In the genomic region with DNA sequence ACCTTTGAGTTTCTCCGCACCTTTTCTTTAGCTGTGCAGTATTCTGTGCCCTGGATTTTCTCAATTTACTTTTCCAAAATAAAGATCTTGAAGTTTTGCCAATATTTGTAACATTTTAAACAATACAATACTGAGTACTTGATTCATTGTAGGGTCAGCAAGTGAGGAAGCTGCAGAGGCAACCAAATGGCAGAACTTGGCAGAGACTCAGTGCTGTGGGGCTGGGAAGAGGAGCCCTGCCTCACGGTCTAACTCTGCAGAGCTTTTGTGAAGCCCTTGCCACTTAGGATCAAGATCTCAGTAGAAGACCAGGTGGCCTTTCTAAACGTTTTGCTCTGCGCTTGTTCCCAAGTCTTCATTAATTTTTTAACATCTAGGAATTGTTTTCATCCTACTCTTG, we compare ENCODE assay signal across 19 mouse cellular contexts.
DNase-seq lines count a peak whose midpoint lies in the region; ATAC-seq and TF ChIP-seq lines count a peak whose summit lies in the region.
"Had no signal": no experiment of that assay in that cellular context is flagged by ENCODE, and none has a peak within 500 bp of the region (broad histone marks: within the 10 kb centered on the region; RNA-seq: fewer than 3 reads in every experiment).

No protein-coding gene starts in this region.

- no peak for TF ChIP-seq EP300 in lung, postnatal 0 days (IDR thresholded peaks at IDR 0.05)
- TF ChIP-seq EP300 in stomach, postnatal 0 days (optimal IDR thresholded peaks at IDR 0.05) = no peak

- H3K27me3 ChIP-seq in kidney, adult 2 months (replicated peaks; ENCODE audit: control insufficient read depth, insufficient read depth, low read length) = no peaks in the 10 kb centered on the region
- no peaks in the 10 kb centered on the region for H3K27me3 ChIP-seq in kidney, embryonic 15.5 days
- H3K27me3 ChIP-seq in lung, embryonic 15.5 days = no peaks in the 10 kb centered on the region
- H3K27me3 ChIP-seq in lung, postnatal 0 days (replicated peaks; ENCODE audit: insufficient read depth, low read length) = no peaks in the 10 kb centered on the region
- H3K27me3 ChIP-seq in stomach, postnatal 0 days (ENCODE audit: control insufficient read depth, insufficient read depth, low read length) = no peaks in the 10 kb centered on the region

- TF ChIP-seq POLR2A in kidney, adult 2 months (IDR thresholded peaks at IDR 0.05; ENCODE audit: low read depth, low read length) = no peak

- no peak overlapping the region for H3K4me3 ChIP-seq in kidney, adult 2 months (ENCODE audit: insufficient read depth, low read depth, low read length)
- H3K4me3 ChIP-seq in kidney, embryonic 15.5 days (replicated peaks) = no peak overlapping the region
- H3K4me3 ChIP-seq in lung, embryonic 15.5 days = no peak overlapping the region
- no peak overlapping the region for H3K4me3 ChIP-seq in lung, postnatal 0 days (ENCODE audit: low read depth, low read length)
- H3K4me3 ChIP-seq in stomach, postnatal 0 days (ENCODE audit: low read depth, low read length) = no peak overlapping the region
- H3K4me3 ChIP-seq: midbrain, embryonic 10.5 days had no signal

- 70% methylated on average over 4 of the region's 4 CpGs for WGBS in kidney, adult 2 months
- 74% methylated on average over 4 of the region's 4 CpGs for WGBS in kidney, embryonic 15.5 days
- 48% methylated on average over 4 of the region's 4 CpGs for WGBS in lung, embryonic 15.5 days
- 49% methylated on average over 4 of the region's 4 CpGs for WGBS in lung, postnatal 0 days
- WGBS in stomach, postnatal 0 days = 20% methylated on average over 4 of the region's 4 CpGs

- H3K9me3 ChIP-seq in kidney, embryonic 15.5 days (replicated peaks) = no peaks in the 10 kb centered on the region
- no peaks in the 10 kb centered on the region for H3K9me3 ChIP-seq in lung, embryonic 15.5 days
- no peaks in the 10 kb centered on the region for H3K9me3 ChIP-seq in lung, postnatal 0 days (ENCODE audit: low read length)
- H3K9me3 ChIP-seq in stomach, postnatal 0 days (ENCODE audit: control insufficient read depth, low read length) = no peaks in the 10 kb centered on the region
- H3K9me3 ChIP-seq: G1E; midbrain, embryonic 10.5 days had no signal

- peak; percentile 22 for DNase-seq in adrenal gland, adult 2 months
- DNase-seq in adrenal gland, postnatal 4 days (ENCODE audit: low spot score in 2 of 2) = no peak
- DNase-seq in kidney, adult 2 months = peak; percentile 67
- no peak for DNase-seq in lung, postnatal 0 days (ENCODE audit: low spot score)
- DNase-seq in stomach, postnatal 0 days (ENCODE audit: low spot score) = no peak
- no peak for DNase-seq in left cerebral cortex, postnatal 10 days (ENCODE audit: extremely low spot score in 1 of 2, low spot score in 2 of 2)
- DNase-seq: cerebellum, adult 18-20 months; cerebellum, postnatal 25 days; embryo, embryonic 11 days; gastrocnemius, postnatal 14 days; retina, postnatal 1 day; thymus, postnatal 25 days had no signal

- TF ChIP-seq CTCF in kidney, adult 2 months (conservative IDR thresholded peaks at IDR 0.05; ENCODE audit: insufficient read depth, insufficient read length, low read depth, low read length) = no peak
- no peak for TF ChIP-seq CTCF in lung, postnatal 0 days (IDR thresholded peaks at IDR 0.05)
- TF ChIP-seq CTCF in stomach, postnatal 0 days (IDR thresholded peaks at IDR 0.05; ENCODE audit: low read depth) = no peak

- H3K9ac ChIP-seq in kidney, embryonic 15.5 days = no peak overlapping the region
- no peak overlapping the region for H3K9ac ChIP-seq in lung, embryonic 15.5 days
- no peak overlapping the region for H3K9ac ChIP-seq in lung, postnatal 0 days (replicated peaks; ENCODE audit: low read depth)
- H3K9ac ChIP-seq in stomach, postnatal 0 days (ENCODE audit: low read length) = no peak overlapping the region
- H3K9ac ChIP-seq: liver, embryonic 14.5 days had no signal

- H3K36me3 ChIP-seq in kidney, adult 2 months (ENCODE audit: control insufficient read depth, insufficient read depth, low read length) = no peaks in the 10 kb centered on the region
- H3K36me3 ChIP-seq in kidney, embryonic 15.5 days = no peaks in the 10 kb centered on the region
- no peaks in the 10 kb centered on the region for H3K36me3 ChIP-seq in lung, embryonic 15.5 days
- no peaks in the 10 kb centered on the region for H3K36me3 ChIP-seq in lung, postnatal 0 days (ENCODE audit: insufficient read depth, low read length)
- no peaks in the 10 kb centered on the region for H3K36me3 ChIP-seq in stomach, postnatal 0 days (ENCODE audit: control insufficient read depth, insufficient read depth, low read length)
- H3K36me3 ChIP-seq: G1E; midbrain, embryonic 10.5 days had no signal

- H3K4me1 ChIP-seq in kidney, adult 2 months (ENCODE audit: control insufficient read depth, insufficient read depth, low read length) = 0 out of 2 replicates have a peak, but pooled peaks cover 2% of the 10 kb centered on the region
- H3K4me1 ChIP-seq in kidney, embryonic 15.5 days = peaks cover 5% of the 10 kb centered on the region
- peaks cover 30% of the 10 kb centered on the region for H3K4me1 ChIP-seq in lung, embryonic 15.5 days
- peaks cover 12% of the 10 kb centered on the region; the same call in 1 of the 2 replicates for H3K4me1 ChIP-seq in lung, postnatal 0 days (ENCODE audit: insufficient read depth, low read depth, low read length)
- peaks cover 6% of the 10 kb centered on the region; the same call in 1 of the 2 replicates for H3K4me1 ChIP-seq in stomach, postnatal 0 days (replicated peaks; ENCODE audit: control insufficient read depth, insufficient read depth)

- no peak overlapping the region for H3K27ac ChIP-seq in kidney, adult 2 months (ENCODE audit: insufficient read depth, low read depth, low read length)
- no peak overlapping the region for H3K27ac ChIP-seq in kidney, embryonic 15.5 days
- peak overlapping the region; percentile 35; the same call in 1 of the 2 replicates for H3K27ac ChIP-seq in lung, embryonic 15.5 days
- H3K27ac ChIP-seq in lung, postnatal 0 days (ENCODE audit: low read length) = no peak overlapping the region
- peak overlapping the region; percentile 89 for H3K27ac ChIP-seq in stomach, postnatal 0 days (replicated peaks)
- H3K27ac ChIP-seq: hindbrain, postnatal 0 days; liver, embryonic 14.5 days; macrophage; midbrain, embryonic 10.5 days had no signal

- no peak overlapping the region for H3K4me2 ChIP-seq in kidney, embryonic 15.5 days
- no peak overlapping the region for H3K4me2 ChIP-seq in lung, embryonic 15.5 days
- H3K4me2 ChIP-seq in lung, postnatal 0 days (replicated peaks; ENCODE audit: low read depth, low read length) = no peak overlapping the region
- H3K4me2 ChIP-seq in stomach, postnatal 0 days (replicated peaks; ENCODE audit: low read depth) = no peak overlapping the region

- ATAC-seq in kidney, embryonic 15.5 days (replicated peaks; ENCODE audit: low FRiP score) = no peak
- no peak for ATAC-seq in lung, embryonic 15.5 days (ENCODE audit: borderline replicate concordance, extremely low read depth, low FRiP score, low TSS enrichment)
- no peak for ATAC-seq in lung, postnatal 0 days
- ATAC-seq in stomach, postnatal 0 days (ENCODE audit: low FRiP score, low TSS enrichment) = no peak
- ATAC-seq: hindbrain, postnatal 0 days had no signal

- intact Hi-C loops in left cerebral cortex, postnatal 10 days (cut with DNase I) = no loop called here

Comparison
In these comparisons a context has a peak if more than half of its experiments do, and no peak if none do; other contexts are left out.
1. DNase-seq: peak in adrenal gland, adult 2 months (single experiment) and kidney, adult 2 months (single experiment); none in adrenal gland, postnatal 4 days (0 of 2), lung, postnatal 0 days (single experiment), stomach, postnatal 0 days (single experiment) and left cerebral cortex, postnatal 10 days (0 of 2).
2. H3K27ac ChIP-seq: peak in lung, embryonic 15.5 days (single experiment) and stomach, postnatal 0 days (single experiment); none in kidney, adult 2 months (single experiment), kidney, embryonic 15.5 days (single experiment) and lung, postnatal 0 days (single experiment).